Mouse (Mus musculus) v-Abl transformed pro-B cells (cell line): ENCODE data around the gene Insm1.

Experiments used
- in situ Hi-C, 2 experiments: fragments of 400-800 bp; cut with MboI; formaldehyde crosslinking; loops; one replicate each; pipeline ENCODE4 v1.15.1; 2025; ENCODE audit not compliant: unreplicated experiment in 2 of 2

Gene Insm1

DNA sequence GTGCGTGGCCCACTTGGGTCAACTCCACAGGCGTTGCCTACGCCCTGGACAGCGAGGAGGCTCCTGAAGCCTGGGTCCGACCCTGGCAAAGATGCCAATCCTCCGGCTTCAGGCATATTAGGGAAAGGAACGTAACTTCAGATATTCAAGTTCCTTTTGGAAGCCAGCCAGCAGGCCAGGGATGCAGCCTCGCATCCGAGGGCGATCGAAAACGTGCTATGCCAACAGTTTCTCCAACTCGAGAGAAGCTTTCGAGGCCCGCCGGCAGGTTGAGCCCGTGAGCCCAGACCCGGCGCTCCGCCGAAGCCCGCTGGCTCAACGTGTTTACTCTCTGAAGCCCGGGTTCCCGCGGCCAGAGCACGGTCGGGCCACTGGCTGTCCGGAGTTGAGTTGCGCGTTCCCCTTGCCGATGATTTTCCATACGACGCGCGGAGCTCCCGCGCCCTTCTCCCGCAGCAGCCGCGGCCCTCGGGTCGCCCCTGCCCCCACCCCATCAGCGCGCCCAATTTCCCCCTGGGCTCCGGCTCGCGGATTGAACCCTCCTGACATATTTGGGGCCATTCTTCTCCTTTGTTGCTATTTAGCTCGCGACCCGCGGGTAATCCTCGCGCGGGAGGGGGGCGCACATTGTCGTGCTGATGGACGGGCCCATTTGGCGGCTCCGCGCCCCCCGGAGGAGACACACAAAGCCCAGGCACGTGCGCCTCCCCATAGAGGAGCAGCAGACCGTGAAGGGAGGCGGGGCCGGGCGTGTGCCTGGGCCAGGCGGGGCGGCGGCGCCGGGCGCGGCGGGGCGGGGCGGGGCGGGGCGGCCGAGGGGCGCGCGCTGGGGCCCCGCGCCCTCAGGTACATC, at the start of gene Insm1:
Insm1 (plus strand) TSS at position 846 of the 853 bp plus-strand sequence.
- in situ Hi-C loops: loop anchor here in 1 of 2 experiments (10.0 kb wide), 2 partner anchors 83 to 163 kb away; no protein-coding TSS in a partner anchor

DNA sequence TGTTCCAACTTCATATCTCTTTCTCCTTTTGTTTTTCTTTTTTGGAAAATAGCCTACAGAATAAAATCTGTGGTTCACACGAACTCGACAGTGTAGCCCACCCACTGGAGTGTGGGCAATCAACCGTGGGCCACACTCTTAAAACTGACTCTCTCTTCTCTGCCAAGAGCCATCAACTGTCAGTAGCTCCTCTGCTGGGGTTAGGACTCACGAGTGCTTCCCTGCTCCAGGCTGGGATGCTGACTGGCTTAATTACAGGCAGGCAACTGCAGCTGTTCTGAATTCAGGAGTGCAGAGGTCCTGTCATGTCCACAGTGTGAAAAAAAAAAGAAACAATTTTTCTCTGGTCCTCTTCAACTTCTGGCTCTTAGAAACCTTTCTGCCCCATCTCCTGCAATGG, 49.6 kb upstream of the Insm1 start:
- in situ Hi-C loops: loop anchor here in 1 of 2 experiments (5.0 kb wide), 1 partner anchor 40 kb away; no protein-coding TSS in a partner anchor

- in situ Hi-C loops: loop anchor here in 1 of 2 experiments (5.0 kb wide), 1 partner anchor 42 kb away; no protein-coding TSS in a partner anchor
Measured at GRCm38 (mm10) chr2:146174173-146174572, 47.5 kb upstream of the Insm1 start.

DNA sequence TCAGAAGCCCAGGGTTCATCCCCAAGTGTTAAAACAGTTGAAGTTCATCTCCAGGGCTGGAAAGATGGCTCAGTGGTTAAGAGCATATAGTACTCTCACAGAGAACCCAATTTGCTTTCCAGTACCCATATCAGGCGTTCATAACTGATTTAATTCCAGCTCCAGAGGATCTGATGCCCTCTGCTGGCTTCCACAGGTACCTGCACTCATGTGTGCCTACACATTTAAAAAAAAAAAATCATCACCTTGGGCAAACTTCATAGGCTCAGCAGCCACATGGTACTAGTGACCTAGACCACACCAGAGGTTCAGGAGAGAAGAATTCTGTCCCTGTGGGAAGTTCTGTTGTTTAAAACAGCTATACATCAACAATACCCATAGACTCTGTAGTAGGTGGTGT, 43.0 kb upstream of the Insm1 start:
- in situ Hi-C loops: no loop called here

GRCm38 (mm10) chr2:146183830-146184793, 37.6 kb upstream of the Insm1 start:
- in situ Hi-C loops: no loop called here

- in situ Hi-C loops: no loop called here
Measured at GRCm38 (mm10) chr2:146196126-146196525, 25.6 kb upstream of the Insm1 start.

GRCm38 (mm10) chr2:146197947-146198346, 23.8 kb upstream of the Insm1 start:
- in situ Hi-C loops: no loop called here

GRCm38 (mm10) chr2:146210968-146211367, 10.8 kb upstream of the Insm1 start:
- in situ Hi-C loops: loop anchor here (5.0 to 10.0 kb wide), 3 partner anchors 94 to 204 kb away; no protein-coding TSS in a partner anchor

DNA sequence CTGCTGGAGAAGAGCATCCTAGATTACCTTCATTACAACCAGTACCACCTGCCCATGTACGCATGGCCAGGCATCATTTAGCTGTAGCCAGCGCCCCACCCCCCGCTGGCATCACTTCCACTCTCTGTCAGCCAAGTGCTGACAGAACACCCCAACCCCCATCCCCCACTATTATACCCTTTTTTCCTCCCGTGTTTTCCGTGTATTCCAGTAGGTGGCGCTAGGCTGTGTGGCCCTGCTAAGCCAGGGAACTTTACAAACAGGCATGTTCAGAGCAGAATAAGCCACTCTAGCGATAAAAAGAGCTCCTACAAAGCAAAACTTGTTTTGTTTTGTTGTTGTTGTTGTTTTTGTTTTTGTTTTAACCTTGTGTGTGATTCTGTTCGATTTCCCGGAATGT, 7.0 kb upstream of the Insm1 start:
- in situ Hi-C loops: loop anchor here (5.0 to 10.0 kb wide), 3 partner anchors 97 to 200 kb away; no protein-coding TSS in a partner anchor

DNA sequence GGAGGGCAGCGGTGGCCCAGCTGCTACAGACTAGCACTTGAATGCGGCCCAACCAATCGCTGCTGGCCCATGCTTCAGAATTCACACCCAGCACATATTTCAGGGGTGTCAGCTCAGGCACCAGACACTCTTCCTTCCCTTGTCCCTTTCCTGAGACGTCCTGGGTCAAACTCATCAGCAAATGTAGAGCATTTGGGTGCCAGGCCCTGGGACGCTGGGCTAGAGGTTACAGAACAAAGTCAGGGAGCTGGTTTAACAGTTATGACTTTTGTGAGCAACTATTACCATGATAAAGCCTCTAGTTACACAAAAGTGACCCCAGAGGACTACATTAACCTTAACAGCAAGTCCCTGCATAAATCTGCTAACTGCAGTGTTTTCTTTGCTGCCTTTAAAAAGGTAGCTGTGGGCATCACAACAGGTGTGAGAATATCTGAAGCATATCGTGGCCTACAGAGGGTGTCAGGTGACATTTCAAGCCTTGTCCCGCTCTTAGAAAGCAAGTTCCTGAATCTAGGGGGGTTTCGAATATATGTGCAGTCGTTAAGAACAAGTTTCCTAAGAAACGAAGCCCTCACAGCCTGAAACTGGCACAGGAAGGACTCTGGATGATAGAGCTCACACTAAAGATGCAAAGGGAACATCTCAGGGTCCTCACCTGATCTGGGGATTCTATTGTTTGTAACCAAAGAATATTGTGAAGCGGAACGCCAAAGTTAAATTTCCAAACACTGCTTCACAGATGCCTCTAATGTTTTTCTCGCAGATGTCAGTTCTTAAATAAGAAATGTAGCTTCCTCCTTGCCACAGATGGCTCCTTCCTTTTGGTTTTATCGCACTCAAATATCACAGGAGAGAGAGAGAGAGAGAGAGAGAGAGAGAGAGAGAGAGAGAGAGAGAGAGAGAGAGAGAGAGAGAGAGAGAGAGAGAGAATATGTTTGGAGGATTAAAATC, 5.3 kb upstream of the Insm1 start:
- in situ Hi-C loops: loop anchor here in 1 of 2 experiments (10.0 kb wide), 2 partner anchors 168 to 198 kb away; no protein-coding TSS in a partner anchor

GRCm38 (mm10) chr2:146217227-146217980, 4.3 kb upstream of the Insm1 start:
- in situ Hi-C loops: loop anchor here in 1 of 2 experiments (10.0 kb wide), 2 partner anchors 167 to 197 kb away; no protein-coding TSS in a partner anchor

DNA sequence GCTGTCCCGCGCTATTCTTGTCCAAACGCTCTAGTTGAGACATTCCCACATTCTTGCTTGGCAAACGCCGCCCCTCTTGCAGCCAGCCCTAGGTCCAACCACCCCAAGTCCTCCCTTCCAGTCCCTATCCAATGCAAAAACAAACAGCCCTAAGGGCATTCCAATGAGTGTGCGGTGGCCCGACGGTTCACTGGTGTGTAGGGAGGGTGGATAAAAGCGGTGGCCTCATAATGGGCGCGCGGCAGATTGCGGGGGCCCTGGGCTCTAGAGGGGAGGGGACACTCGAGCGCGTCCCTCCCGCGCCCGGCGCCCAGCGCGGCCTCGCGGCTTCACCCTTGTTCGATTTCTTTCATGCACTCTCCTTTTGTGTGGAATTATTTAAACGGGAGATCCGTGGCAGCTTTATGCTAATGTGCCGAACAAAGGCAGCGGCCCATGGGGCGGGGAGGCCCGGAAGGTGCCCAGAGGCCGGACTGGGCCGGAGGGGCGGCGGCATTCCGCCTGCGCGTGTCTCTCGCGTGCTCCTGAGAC, 3.5 kb upstream of the Insm1 start:
- in situ Hi-C loops: loop anchor here in 1 of 2 experiments (10.0 kb wide), 2 partner anchors 167 to 197 kb away; no protein-coding TSS in a partner anchor

- in situ Hi-C loops: loop anchor here in 1 of 2 experiments (10.0 kb wide), 2 partner anchors 166 to 196 kb away; no protein-coding TSS in a partner anchor
Measured at GRCm38 (mm10) chr2:146218881-146219535, 2.7 kb upstream of the Insm1 start.

- in situ Hi-C loops: loop anchor here (10.0 kb wide), 3 partner anchors 85 to 195 kb away; no protein-coding TSS in a partner anchor
Measured at GRCm38 (mm10) chr2:146219791-146220190, 1.9 kb upstream of the Insm1 start.

DNA sequence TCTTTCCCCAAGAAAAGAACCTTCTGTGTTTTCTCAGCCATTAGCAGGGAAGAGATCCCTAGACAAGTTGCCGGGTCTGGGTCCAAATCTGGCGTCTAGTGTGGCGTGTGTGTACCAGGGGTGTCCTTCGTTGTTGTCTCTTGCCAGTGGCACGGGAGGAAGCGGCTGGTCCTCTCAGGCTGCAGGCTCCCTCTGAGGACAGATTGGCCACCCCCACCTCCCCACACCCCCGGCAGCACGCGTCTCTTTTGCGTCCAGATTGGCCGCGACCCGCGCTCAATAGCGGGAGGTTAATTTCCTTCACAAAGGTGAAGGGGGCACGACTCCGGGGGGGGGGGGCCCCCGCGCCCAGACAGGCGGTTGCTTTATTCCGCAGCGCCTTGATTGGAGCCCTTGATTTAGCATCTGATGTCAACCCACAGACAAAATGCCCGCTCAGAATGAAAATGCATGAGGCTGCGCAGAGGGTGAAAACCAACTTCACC, 1.1 kb upstream of the Insm1 start:
- in situ Hi-C loops: loop anchor here in 1 of 2 experiments (10.0 kb wide), 2 partner anchors 84 to 164 kb away; no protein-coding TSS in a partner anchor

GRCm38 (mm10) chr2:146221929-146222278, 183 bp downstream of the Insm1 start:
- in situ Hi-C loops: loop anchor here in 1 of 2 experiments (10.0 kb wide), 2 partner anchors 83 to 163 kb away; no protein-coding TSS in a partner anchor
